Mouse (Mus musculus) spleen, postnatal 36 days (tissue): ENCODE measurements around the gene Polr3gl.
A peak's percentile ranks its signal among the peaks of the same experiment; 100 is the strongest.

ENCODE experiments used
- DNase-seq, 2 experiments: peaks; one replicate each; pipeline ENCODE4 v3.0.0; 2022; ENCODE audit warnings: low spot score in 2 of 2, mixed read lengths in 1 of 2

Polr3gl gene

DNA sequence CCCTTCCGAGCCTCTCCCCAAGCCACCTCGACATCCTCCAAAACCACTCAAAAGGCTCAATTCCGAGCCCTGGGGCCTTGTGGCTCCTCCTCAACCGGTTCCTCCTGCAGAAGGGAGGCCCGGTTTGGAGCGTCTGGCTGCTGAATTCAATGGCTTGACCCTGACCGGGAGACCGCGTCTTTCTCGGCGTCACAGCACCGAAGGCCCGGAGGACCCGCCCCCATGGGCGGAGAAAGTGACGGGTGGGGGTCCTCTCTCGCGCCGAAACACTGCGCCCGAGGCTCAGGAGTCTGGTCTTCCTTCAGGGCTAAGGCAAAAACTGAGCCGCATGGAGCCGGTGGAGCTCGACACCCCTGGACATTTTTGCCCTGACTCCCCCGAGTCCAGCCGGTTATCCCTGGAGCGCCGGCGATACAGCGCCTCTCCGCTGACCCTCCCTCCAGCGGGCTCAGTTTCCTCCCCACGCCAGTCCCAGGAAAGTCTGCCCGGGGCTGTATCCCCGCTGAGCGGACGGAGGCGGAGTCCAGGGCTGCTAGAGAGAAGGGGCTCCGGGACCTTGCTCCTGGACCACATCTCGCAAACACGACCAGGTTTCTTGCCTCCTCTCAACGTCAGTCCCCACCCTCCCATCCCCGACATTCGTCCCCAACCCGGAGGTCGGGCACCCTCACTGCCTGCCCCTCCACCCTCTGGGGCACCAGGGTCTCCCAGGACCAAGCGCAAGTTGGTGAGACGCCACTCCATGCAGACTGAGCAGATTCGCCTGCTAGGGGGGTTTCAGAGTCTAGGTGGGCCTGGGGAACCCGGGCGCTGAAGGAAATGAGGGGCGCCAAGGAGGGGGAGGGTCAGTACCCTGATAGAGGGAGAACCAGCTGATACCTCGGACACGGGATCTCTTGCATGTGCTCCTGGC is 4.4 kb upstream of the Polr3gl start:
- no peak for DNase-seq

- no peak for DNase-seq
These were observed 3.5 kb upstream of the Polr3gl start for GRCm38 (mm10) chr3:96597435-96597891.

DNA sequence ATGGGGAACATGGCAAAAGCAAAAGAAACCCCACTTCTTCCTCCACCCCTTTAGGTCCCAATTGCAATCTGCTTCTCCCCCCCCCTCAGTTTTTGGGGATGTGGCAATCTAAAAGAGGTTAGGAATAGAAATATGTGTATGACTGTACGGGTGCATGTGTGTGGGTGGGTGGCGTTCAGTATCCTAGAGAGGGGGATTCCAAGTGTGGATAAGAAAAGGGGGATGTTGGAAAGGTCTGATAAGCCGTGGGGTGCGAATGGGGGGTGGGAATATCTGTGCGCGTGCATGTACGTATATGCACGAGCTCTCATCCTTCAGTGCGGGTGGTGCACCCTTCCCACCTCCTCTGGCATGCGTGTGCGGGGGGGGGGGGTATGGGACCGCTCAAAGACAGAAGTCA is 2.9 kb upstream of the Polr3gl start:
- DNase-seq: no peak

- no peak for DNase-seq
These were observed 2.3 kb upstream of the Polr3gl start, which contains the start of gene Ankrd34a for GRCm38 (mm10) chr3:96596228-96596707. Gene Ankrd34a (plus strand): TSS chr3:96596636.

GRCm38 (mm10) chr3:96595661-96596060 is 1.7 kb upstream of the Polr3gl start:
- no peak for DNase-seq

- DNase-seq: no peak
These were observed 870 bp upstream of the Polr3gl start for GRCm38 (mm10) chr3:96594851-96595250.

GRCm38 (mm10) chr3:96593374-96593773 is 607 bp downstream of the Polr3gl start:
- no peak for DNase-seq

GRCm38 (mm10) chr3:96590657-96591056 is 3.3 kb downstream of the Polr3gl start:
- no peak for DNase-seq

DNA sequence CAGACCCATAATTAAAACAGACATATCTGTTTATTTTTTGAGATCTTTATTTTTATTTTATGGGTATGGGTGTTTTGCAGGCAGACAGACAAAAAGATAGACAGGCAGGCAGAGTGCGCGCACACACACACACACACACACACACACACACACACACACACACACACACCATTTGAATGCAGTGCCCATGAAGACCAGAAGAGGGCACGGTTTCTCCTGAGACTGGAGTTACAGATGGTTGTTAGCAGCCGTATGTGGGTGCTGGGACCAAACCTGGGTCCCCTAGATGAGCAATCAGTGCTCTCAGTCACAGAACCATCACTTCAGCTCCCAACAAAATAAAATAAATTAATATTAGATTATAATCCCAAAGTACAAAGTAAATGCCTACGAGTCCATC is 10.6 kb downstream of the Polr3gl start:
- no peak for DNase-seq

DNA sequence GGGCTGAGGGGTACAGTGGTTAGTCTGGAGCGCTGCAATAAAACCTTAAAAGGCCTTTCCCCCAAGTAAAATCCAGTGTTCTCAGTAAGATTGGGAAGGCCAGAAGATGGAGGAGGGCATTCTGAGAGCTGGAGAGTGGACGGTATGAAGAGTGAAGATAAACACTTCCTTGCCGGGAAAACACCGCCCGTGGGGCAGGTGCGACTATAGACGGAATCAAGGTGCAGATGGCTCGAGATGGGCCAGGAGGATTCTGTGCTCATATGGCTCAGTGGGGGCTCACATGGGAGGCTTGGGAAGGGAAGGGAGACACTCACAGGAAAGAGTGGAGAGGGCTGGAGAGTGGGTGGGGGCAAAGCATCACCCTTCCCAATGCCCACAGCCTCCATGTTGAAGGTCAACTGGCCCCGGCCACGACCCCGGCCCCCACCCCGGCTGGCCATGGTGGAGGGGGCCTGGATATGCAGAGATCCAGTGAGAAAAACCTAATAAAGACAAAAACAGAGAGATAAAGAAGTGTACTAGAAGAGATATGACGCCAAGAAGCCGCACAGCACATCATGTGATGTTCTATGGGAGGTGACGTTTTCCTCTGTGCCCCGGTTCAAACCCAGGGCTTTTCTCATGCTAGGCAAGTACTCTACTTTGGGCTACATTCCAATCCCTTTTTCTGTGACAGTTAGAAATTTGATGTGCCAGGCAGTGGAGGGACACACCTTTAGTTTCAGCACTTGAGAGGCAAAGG is 12.0 kb downstream of the Polr3gl start:
- no peak for DNase-seq

- no peak for DNase-seq
These were observed 12.8 kb downstream of the Polr3gl start for GRCm38 (mm10) chr3:96581141-96581540.

GRCm38 (mm10) chr3:96579885-96580454 is 14.0 kb downstream of the Polr3gl start:
- DNase-seq: peak; percentile 83 to 87

- DNase-seq: no peak
These were observed 14.7 kb downstream of the Polr3gl start for GRCm38 (mm10) chr3:96579239-96579750.

GRCm38 (mm10) chr3:96578561-96579238 is 15.3 kb downstream of the Polr3gl start:
- no peak for DNase-seq

DNA sequence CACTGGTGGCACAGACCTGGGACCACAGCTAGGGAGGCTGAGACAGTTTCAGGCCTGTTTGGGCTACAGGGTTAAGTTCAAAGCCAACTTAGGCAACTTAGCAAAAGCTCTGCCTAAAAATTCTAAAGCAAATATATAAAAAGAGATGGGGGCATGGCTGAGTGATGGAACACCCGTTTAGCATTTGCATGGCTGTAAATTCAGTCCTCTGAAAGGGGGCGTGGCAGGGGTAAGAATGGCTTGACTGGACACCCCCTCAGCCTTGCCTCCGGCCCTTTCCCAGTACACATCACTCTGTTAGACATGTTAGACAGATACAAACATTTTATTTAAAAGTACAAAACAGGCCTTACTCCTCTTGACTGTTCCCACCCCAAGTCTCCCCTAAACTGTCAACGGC is 16.4 kb downstream of the Polr3gl start:
- DNase-seq: no peak

DNA sequence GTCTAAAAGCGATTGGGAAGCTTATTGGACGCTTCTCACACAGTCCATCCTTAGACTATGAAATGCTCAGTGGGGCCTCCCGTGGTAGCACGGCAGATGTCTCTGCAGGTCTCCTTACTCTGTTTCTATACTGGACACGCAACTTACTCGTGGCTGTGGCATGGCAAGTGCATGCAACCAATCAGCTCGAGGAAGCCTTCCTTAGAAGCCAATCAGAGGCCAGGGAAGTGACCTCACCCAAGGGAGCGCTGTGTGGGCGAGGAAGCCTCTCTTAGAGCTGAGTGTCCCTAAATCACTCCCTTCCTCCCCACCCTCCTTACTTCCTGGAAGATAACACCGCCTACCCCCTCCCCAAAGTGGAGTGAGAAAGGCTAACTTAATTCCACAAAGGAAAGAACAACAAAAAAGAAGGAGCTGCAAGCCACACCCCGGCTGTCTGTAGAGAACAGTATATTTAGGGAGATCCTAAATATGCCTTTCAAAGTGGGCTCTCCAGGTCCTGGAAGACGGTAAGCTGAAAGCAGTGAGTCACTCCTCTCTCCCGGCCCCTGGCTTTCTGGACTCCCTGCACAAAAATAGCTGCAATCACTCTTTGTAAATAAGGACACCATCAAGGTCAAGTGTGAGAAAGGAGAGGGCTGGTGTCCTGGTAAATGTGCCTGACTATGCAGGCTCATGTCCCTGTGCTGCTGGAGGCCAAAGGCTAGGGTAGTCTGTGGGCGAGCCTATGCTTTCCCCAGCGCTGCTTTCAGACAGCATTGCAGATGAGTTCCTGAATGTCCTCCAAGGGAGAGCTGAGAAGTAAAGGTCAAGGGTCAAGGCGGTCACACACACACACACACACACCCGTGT is 17.1 kb downstream of the Polr3gl start, which contains the start of gene Gm16253:
TSS of gene Gm16253 (plus strand) at position 295 of the 852 bp plus-strand sequence.
- peak; percentile 93 to 95 for DNase-seq

- no peak for DNase-seq
These were observed 17.8 kb downstream of the Polr3gl start for GRCm38 (mm10) chr3:96576005-96576658.

GRCm38 (mm10) chr3:96575272-96575984 is 18.6 kb downstream of the Polr3gl start:
- no peak for DNase-seq
